9 mouse cellular contexts compared by ENCODE assay signal in the genomic region with DNA sequence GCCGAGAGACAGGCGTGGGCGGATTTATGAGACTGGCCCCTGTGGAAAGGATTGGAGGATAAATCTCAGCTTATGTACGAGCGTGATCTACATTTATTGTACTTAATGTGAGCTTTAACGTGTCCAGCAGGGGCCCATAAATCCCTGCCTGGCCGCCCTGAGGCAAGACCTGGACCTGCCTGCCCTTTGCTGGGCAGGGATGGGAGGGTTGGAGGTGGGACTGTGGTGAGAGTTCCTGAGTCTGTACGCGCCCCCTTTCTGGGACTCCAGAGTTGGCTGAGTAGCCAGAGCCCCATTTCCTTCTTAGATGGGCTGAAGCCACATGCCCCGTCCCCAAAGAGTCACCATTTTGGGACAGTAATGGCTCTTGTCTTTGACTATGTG.
A peak's percentile ranks its signal among the peaks of the same experiment; 100 is the strongest.
DNase-seq lines count a peak whose midpoint lies in the region; ATAC-seq and TF ChIP-seq lines count a peak whose summit lies in the region.
"Had no signal": no experiment of that assay in that cellular context is flagged by ENCODE, and none has a peak within 500 bp of the region (broad histone marks: within the 10 kb centered on the region; RNA-seq: fewer than 3 reads in every experiment).

No protein-coding gene starts in this region.

- intact Hi-C loops in gastrocnemius, adult 2 months (cut with DNase I): no loop called here

- peak overlapping the region; percentile 51 for H3K4me3 ChIP-seq in gastrocnemius, adult 2 months
- peak overlapping the region; percentile 41 for H3K4me3 ChIP-seq in forebrain, embryonic 16.5 days (replicated peaks; ENCODE audit: low read length)
- no peak overlapping the region; the same call in 1 of the 2 replicates for H3K4me3 ChIP-seq in liver, embryonic 13.5 days (replicated peaks)
- H3K4me3 ChIP-seq: erythroblast, embryonic 14.5 days had no signal

- H3K27ac ChIP-seq in gastrocnemius, adult 2 months: no peak overlapping the region
- H3K27ac ChIP-seq in forebrain, embryonic 16.5 days (ENCODE audit: low read length): peak overlapping the region; percentile 48; the same call in 1 of the 2 replicates
- no peak overlapping the region for H3K27ac ChIP-seq in liver, embryonic 13.5 days

- H3K4me2 ChIP-seq in forebrain, embryonic 16.5 days (ENCODE audit: low read length): peak overlapping the region; percentile 61
- H3K4me2 ChIP-seq in liver, embryonic 13.5 days: peak overlapping the region; percentile 29

- no peaks in the 10 kb centered on the region for H3K9me3 ChIP-seq in forebrain, embryonic 16.5 days (ENCODE audit: control insufficient read depth, low read length)
- no peaks in the 10 kb centered on the region for H3K9me3 ChIP-seq in liver, embryonic 13.5 days (replicated peaks)

- DNase-seq in gastrocnemius, adult 2 months: no peak
- DNase-seq in gastrocnemius, postnatal 25 days: no peak
- DNase-seq in 3T3-L1 (ENCODE audit: low read depth, low spot score): peak; percentile 14
- DNase-seq in liver, embryonic 13.5 days: no peak
- no peak for DNase-seq in kidney, postnatal 36 days
- DNase-seq in frontal cortex, postnatal 10 days (ENCODE audit: low spot score in 2 of 2): no peak

- peak overlapping the region; percentile 54 for H3K9ac ChIP-seq in forebrain, embryonic 16.5 days (replicated peaks; ENCODE audit: low read depth, low read length)
- no peak overlapping the region for H3K9ac ChIP-seq in liver, embryonic 13.5 days

- no peaks in the 10 kb centered on the region for H3K27me3 ChIP-seq in forebrain, embryonic 16.5 days (replicated peaks; ENCODE audit: control insufficient read depth, insufficient read depth, low read length)
- peaks cover 62% of the 10 kb centered on the region for H3K27me3 ChIP-seq in liver, embryonic 13.5 days

- H3K4me1 ChIP-seq in forebrain, embryonic 16.5 days (replicated peaks; ENCODE audit: control insufficient read depth, insufficient read depth, low read length): peaks cover 13% of the 10 kb centered on the region
- 0 out of 2 replicates have a peak, but pooled peaks cover 5% of the 10 kb centered on the region for H3K4me1 ChIP-seq in liver, embryonic 13.5 days (replicated peaks)

- ATAC-seq in forebrain, embryonic 16.5 days: no peak
- ATAC-seq in liver, embryonic 13.5 days (ENCODE audit: low read depth): no peak
- no peak for ATAC-seq in erythroblast, adult 5-6 weeks (replicated peaks; ENCODE audit: low FRiP score, poor library complexity, severe bottlenecking)

- 15% methylated on average over 10 of the region's 10 CpGs for WGBS in forebrain, embryonic 16.5 days
- WGBS in liver, embryonic 13.5 days (ENCODE audit: insufficient replicate concordance): 19% methylated on average over 10 of the region's 10 CpGs

- no peak for TF ChIP-seq CTCF in gastrocnemius, adult 2 months (IDR thresholded peaks at IDR 0.05)

- no peaks in the 10 kb centered on the region for H3K36me3 ChIP-seq in forebrain, embryonic 16.5 days (ENCODE audit: control insufficient read depth, insufficient read depth)
- H3K36me3 ChIP-seq in liver, embryonic 13.5 days: no peaks in the 10 kb centered on the region
